Mouse (Mus musculus) forebrain, embryonic 16.5 days (tissue): ENCODE measurements around the gene Crbn. TPM values are rescaled to one million over a fixed set of nuclear protein-coding genes. Genes with fewer than 3 reads are reported as not detected.

Experiments used
- ATAC-seq: fragments of 200-750 bp; cut with Nextera tagmentation; 2 replicates; pipeline ENCODE4 v1.8.0; 2017; ENCODE audit warnings: mild to moderate bottlenecking, moderate library complexity
- H3K27ac ChIP-seq: fragments of 300-500 bp; sonication (generic); 2 replicates; pipeline ENCODE4 v1.5.1; 2014; ENCODE audit warnings: low read length, control low read depth
- H3K27me3 ChIP-seq: fragments of 300-500 bp; sonication (generic); replicated peaks from 2 replicates; pipeline ENCODE4 v1.6.1; 2014; ENCODE audit warnings: low read length; ENCODE audit not compliant: control insufficient read depth, insufficient read depth
- H3K36me3 ChIP-seq: fragments of 300-500 bp; sonication (generic); 2 replicates; pipeline ENCODE4 v1.6.1; 2014; ENCODE audit not compliant: control insufficient read depth, insufficient read depth
- H3K4me1 ChIP-seq: fragments of 300-500 bp; sonication (generic); replicated peaks from 2 replicates; pipeline ENCODE4 v1.6.1; 2014; ENCODE audit warnings: low read length; ENCODE audit not compliant: control insufficient read depth, insufficient read depth
- H3K4me2 ChIP-seq: fragments of 300-500 bp; sonication (generic); 2 replicates; pipeline ENCODE4 v1.6.1; 2014; ENCODE audit warnings: mild to moderate bottlenecking, low read length, control low read depth
- H3K4me3 ChIP-seq: fragments of 300-500 bp; sonication (generic); replicated peaks from 2 replicates; pipeline ENCODE4 v1.5.1; 2014; ENCODE audit warnings: mild to moderate bottlenecking, low read length, control low read depth
- H3K9ac ChIP-seq: fragments of 300-500 bp; sonication (generic); replicated peaks from 2 replicates; pipeline ENCODE4 v1.6.1; 2014; ENCODE audit warnings: low read depth, low read length, control low read depth
- H3K9me3 ChIP-seq: fragments of 300-500 bp; sonication (generic); 2 replicates; pipeline ENCODE4 v1.6.1; 2016; ENCODE audit warnings: low read length; ENCODE audit not compliant: control insufficient read depth
- WGBS: fragments of 180-500 bp; shearing (Covaris S2); extraction: QIAGEN DNeasy Blood & Tissue Kit; methylation state at CpG from one replicate; pipeline ENCODE4 v1.1.7; 2014; 5-methylcytosine and 5-hydroxymethylcytosine counted together
- polyA plus RNA-seq: library from polyadenylated mRNA; unstranded; fragments of >200 nt; fragmentation: Nextera tagmentation; extraction: Ambion mirVana; gene quantifications from 2 replicates; pipeline ENCODE4 v1.2.1, GENCODE M21; 2015

Crbn gene
- polyA plus RNA-seq, 1 experiment from 2014 or later = 67.4 TPM

GRCm38 (mm10) chr6:106769290-106769866, 30.5 kb downstream of the Crbn start:
- Histone ChIP-seq H3K27me3 (peaks cover 3% of the 10 kb centered on the region; the same call in 1 of the 2 replicates), H3K4me2 (peak overlapping the region; percentile 86), H3K4me1 (peaks cover 10% of the 10 kb centered on the region), H3K27ac (0 out of 2 replicates have a peak overlapping the region, but pooled peaks have one; percentile 13), H3K4me3 (peak overlapping the region; percentile 88), H3K9ac (peak overlapping the region; percentile 67), H3K9me3 (no peaks in the 10 kb centered on the region), H3K36me3 (peaks cover 13% of the 10 kb centered on the region)
- peak; percentile 72 for ATAC-seq
- 1% methylated on average over 33 of the region's 33 CpGs for whole genome bisulfite sequencing

GRCm38 (mm10) chr6:106768640-106769289, 31.1 kb downstream of the Crbn start, which contains the start of gene Trnt1:
Gene Trnt1 (plus strand): TSS chr6:106769120.
- Histone ChIP-seq H3K4me3 (peak within 1 kb of the TSS; percentile 88), H3K9ac (peak within 1 kb of the TSS; percentile 67), H3K27ac (0 out of 2 replicates have a peak within 1 kb of the TSS, but pooled peaks have one; percentile 13), H3K36me3 (peaks cover 13% of the 10 kb centered on the region), H3K4me2 (peak within 1 kb of the TSS; percentile 86), H3K9me3 (no peaks in the 10 kb centered on the region), H3K27me3 (peaks cover 3% of the 10 kb centered on the region; the same call in 1 of the 2 replicates), H3K4me1 (peaks cover 10% of the 10 kb centered on the region)
- peak; percentile 100 for ATAC-seq
- 8% methylated on average over 35 of the region's 35 CpGs for WGBS

- Histone ChIP-seq H3K4me3 (no peak overlapping the region), H3K9ac (no peak overlapping the region), H3K27ac (no peak overlapping the region), H3K4me2 (no peak overlapping the region), H3K9me3 (no peaks in the 10 kb centered on the region), H3K36me3 (peaks cover 5% of the 10 kb centered on the region; the same call in 1 of the 2 replicates), H3K27me3 (peaks cover 5% of the 10 kb centered on the region; the same call in 1 of the 2 replicates), H3K4me1 (peaks cover 10% of the 10 kb centered on the region)
- 75% methylated on average over 4 of the region's 4 CpGs for WGBS
- no peak for ATAC-seq
Measured at GRCm38 (mm10) chr6:106766774-106767173, 33.1 kb downstream of the Crbn start.

- no peak overlapping the region for H3K9ac ChIP-seq
- H3K27me3 ChIP-seq = peaks cover 5% of the 10 kb centered on the region; the same call in 1 of the 2 replicates
- no peak overlapping the region for H3K27ac ChIP-seq
- H3K36me3 ChIP-seq = no peaks in the 10 kb centered on the region
- peaks cover 10% of the 10 kb centered on the region for H3K4me1 ChIP-seq
- no peaks in the 10 kb centered on the region for H3K9me3 ChIP-seq
- no peak for ATAC-seq
- H3K4me2 ChIP-seq = no peak overlapping the region
- no peak overlapping the region for H3K4me3 ChIP-seq
- 65% methylated on average over 1 of the region's 1 CpGs for WGBS
Measured at GRCm38 (mm10) chr6:106765892-106766291, 34.0 kb downstream of the Crbn start.

GRCm38 (mm10) chr6:106761486-106761885, 38.4 kb downstream of the Crbn start:
- no peak for ATAC-seq
- H3K36me3 ChIP-seq = no peaks in the 10 kb centered on the region
- no peaks in the 10 kb centered on the region for H3K9me3 ChIP-seq
- 76% methylated on average over 1 of the region's 1 CpGs for WGBS
- H3K27me3 ChIP-seq = peaks cover 5% of the 10 kb centered on the region; the same call in 1 of the 2 replicates
- no peak overlapping the region for H3K27ac ChIP-seq
- no peak overlapping the region for H3K9ac ChIP-seq
- no peak overlapping the region for H3K4me3 ChIP-seq
- no peak overlapping the region for H3K4me2 ChIP-seq
- H3K4me1 ChIP-seq = no peaks in the 10 kb centered on the region

- Histone ChIP-seq H3K27ac (no peak overlapping the region), H3K4me2 (no peak overlapping the region), H3K9ac (no peak overlapping the region), H3K36me3 (no peaks in the 10 kb centered on the region), H3K4me1 (no peaks in the 10 kb centered on the region), H3K9me3 (no peaks in the 10 kb centered on the region), H3K27me3 (0 out of 2 replicates have a peak, but pooled peaks cover 3% of the 10 kb centered on the region), H3K4me3 (no peak overlapping the region)
- WGBS = 80% methylated on average over 3 of the region's 3 CpGs
- ATAC-seq = no peak
Measured at GRCm38 (mm10) chr6:106760473-106761218, 39.2 kb downstream of the Crbn start.

GRCm38 (mm10) chr6:106758299-106758698, 41.6 kb downstream of the Crbn start:
- no peaks in the 10 kb centered on the region for H3K36me3 ChIP-seq
- H3K4me3 ChIP-seq = no peak overlapping the region
- 81% methylated on average over 3 of the region's 3 CpGs for WGBS
- no peaks in the 10 kb centered on the region for H3K4me1 ChIP-seq
- ATAC-seq = no peak
- no peak overlapping the region for H3K27ac ChIP-seq
- H3K9me3 ChIP-seq = no peaks in the 10 kb centered on the region
- 0 out of 2 replicates have a peak, but pooled peaks cover 2% of the 10 kb centered on the region for H3K27me3 ChIP-seq
- no peak overlapping the region for H3K9ac ChIP-seq
- H3K4me2 ChIP-seq = no peak overlapping the region

- WGBS = 89% methylated on average over 7 of the region's 7 CpGs
- no peak overlapping the region for H3K9ac ChIP-seq
- no peak overlapping the region for H3K27ac ChIP-seq
- H3K4me1 ChIP-seq = no peaks in the 10 kb centered on the region
- H3K27me3 ChIP-seq = no peaks in the 10 kb centered on the region
- H3K4me3 ChIP-seq = no peak overlapping the region
- H3K4me2 ChIP-seq = no peak overlapping the region
- H3K9me3 ChIP-seq = no peaks in the 10 kb centered on the region
- ATAC-seq = no peak
- no peaks in the 10 kb centered on the region for H3K36me3 ChIP-seq
Measured at GRCm38 (mm10) chr6:106750291-106750690, 49.6 kb downstream of the Crbn start.

- Histone ChIP-seq H3K4me1 (no peaks in the 10 kb centered on the region), H3K36me3 (no peaks in the 10 kb centered on the region), H3K4me3 (no peak within 1 kb of the TSS), H3K27ac (no peak within 1 kb of the TSS), H3K4me2 (no peak within 1 kb of the TSS), H3K27me3 (no peaks in the 10 kb centered on the region), H3K9ac (no peak within 1 kb of the TSS), H3K9me3 (no peaks in the 10 kb centered on the region)
- ATAC-seq = no peak
- 79% methylated on average over 6 of the region's 6 CpGs for WGBS
Measured at GRCm38 (mm10) chr6:106748887-106749388, 50.9 kb downstream of the Crbn start, which contains the start of gene Il5ra. Gene Il5ra (minus strand): TSS chr6:106749037.
